Mouse (Mus musculus) lung, embryonic 14.5 days (tissue): ENCODE data around the gene Fstl3. TPM values are rescaled to one million over a fixed set of nuclear protein-coding genes. Genes with fewer than 3 reads are reported as not detected.
"Not testable (repeated sequence)": the region's sequence is repeated elsewhere in the genome, so short reads cannot be mapped to it uniquely, and the experiment has no call there.

Source experiments
- ATAC-seq: fragments of 200-750 bp; cut with Nextera tagmentation; 2 replicates; pipeline ENCODE4 v1.8.0; 2017; ENCODE audit warnings: mild to moderate bottlenecking, moderate TSS enrichment, moderate library complexity; ENCODE audit not compliant: insufficient read depth
- DNase-seq: peaks from one replicate; pipeline ENCODE4 v3.0.0-alpha.2; 2015
- H3K27ac ChIP-seq: fragments of 300-500 bp; sonication (generic); 2 replicates; pipeline ENCODE4 v1.5.1; 2014; ENCODE audit warnings: low read depth, mild to moderate bottlenecking, moderate library complexity
- H3K27me3 ChIP-seq: fragments of 300-500 bp; sonication (generic); 2 replicates; pipeline ENCODE4 v1.6.1; 2014; ENCODE audit warnings: low read length, control low read depth; ENCODE audit not compliant: insufficient read depth
- H3K36me3 ChIP-seq: fragments of 300-500 bp; sonication (generic); 2 replicates; pipeline ENCODE4 v1.6.1; 2014; ENCODE audit warnings: control low read depth; ENCODE audit not compliant: insufficient read depth
- H3K4me1 ChIP-seq: fragments of 300-500 bp; sonication (generic); 2 replicates; pipeline ENCODE4 v1.6.1; 2014; ENCODE audit warnings: antibody characterized with exemption, control low read depth; ENCODE audit not compliant: insufficient read depth
- H3K4me2 ChIP-seq: fragments of 300-500 bp; sonication (generic); 2 replicates; pipeline ENCODE4 v1.6.1; 2014; ENCODE audit warnings: mild to moderate bottlenecking
- H3K4me3 ChIP-seq: fragments of 300-500 bp; sonication (generic); 2 replicates; pipeline ENCODE4 v1.5.1; 2014; ENCODE audit warnings: low read depth, low read length
- H3K9ac ChIP-seq: fragments of 300-500 bp; sonication (generic); 2 replicates; pipeline ENCODE4 v1.6.1; 2014
- H3K9me3 ChIP-seq: fragments of 300-500 bp; sonication (generic); 2 replicates; pipeline ENCODE4 v1.6.1; 2016; ENCODE audit warnings: low read depth, low read length, control low read depth
- CTCF ChIP-seq: IDR thresholded peaks from 2 replicates; pipeline ENCODE4 v1.5.1; 2016; ENCODE audit warnings: antibody characterized with exemption, low read depth
- WGBS: fragments of 180-500 bp; shearing (Covaris S2); extraction: QIAGEN DNeasy Blood & Tissue Kit; methylation state at CpG from one replicate; pipeline ENCODE4 v1.1.7; 2014; 5-methylcytosine and 5-hydroxymethylcytosine counted together
- polyA plus RNA-seq: library from polyadenylated mRNA; unstranded; fragments of >200 nt; fragmentation: Nextera tagmentation; extraction: Ambion mirVana; gene quantifications from 2 replicates; pipeline ENCODE4 v1.2.1, GENCODE M21; 2014

The Fstl3 gene
- polyA plus RNA-seq, 1 experiment from 2014 or later: 12.4 TPM

DNA sequence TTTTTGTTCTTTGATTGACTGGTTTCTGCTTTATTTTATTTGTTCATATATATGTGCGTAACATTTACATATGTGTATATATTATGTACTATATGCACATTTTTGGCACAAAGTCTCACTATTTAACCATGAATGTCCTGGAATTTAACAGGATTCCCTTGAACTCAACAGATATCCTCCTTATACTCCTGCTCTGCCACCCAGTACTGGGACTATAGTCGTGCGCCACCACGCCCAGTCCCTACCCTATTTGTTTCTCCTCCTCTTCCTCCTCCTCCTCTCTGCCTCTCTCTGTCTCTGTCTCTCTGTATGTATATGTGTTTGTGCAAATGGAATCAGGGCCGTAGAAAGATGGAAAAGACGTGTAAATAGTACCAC lies 30.3 kb upstream of the Fstl3 start:
- Histone ChIP-seq H3K9me3 (no peaks in the 10 kb centered on the region), H3K27me3 (no peaks in the 10 kb centered on the region), H3K27ac (no peak overlapping the region), H3K36me3 (peaks cover 21% of the 10 kb centered on the region), H3K9ac (peak overlapping the region; percentile 13; the same call in 1 of the 2 replicates), H3K4me2 (peak overlapping the region; percentile 73), H3K4me1 (no peaks in the 10 kb centered on the region), H3K4me3 (peak overlapping the region; percentile 60)
- TF ChIP-seq CTCF: no peak
- WGBS: 24% methylated on average over 6 of the region's 6 CpGs
- ATAC-seq (peak; percentile 64), DNase-seq (no peak)

DNA sequence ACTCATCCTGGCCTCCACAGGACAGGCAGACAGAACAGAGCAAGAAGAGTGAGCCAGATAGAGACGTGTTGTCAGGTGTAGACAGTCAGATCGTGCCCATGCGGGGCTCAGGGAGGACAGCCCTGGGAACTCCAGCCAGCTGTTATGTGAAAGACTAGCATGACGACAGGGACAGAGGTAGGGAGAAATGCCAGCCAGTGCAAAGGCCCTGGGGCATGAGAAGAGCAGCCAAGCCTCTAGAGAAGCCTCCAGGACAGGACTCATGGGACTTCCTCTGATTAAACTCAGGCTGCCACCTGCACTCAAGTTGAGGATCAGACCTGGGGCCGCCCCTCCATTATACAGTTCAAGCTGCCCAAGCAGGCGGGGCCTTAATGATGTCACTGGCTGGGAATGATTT lies 28.6 kb upstream of the Fstl3 start:
- Histone ChIP-seq H3K4me2 (no peak overlapping the region), H3K36me3 (peaks cover 6% of the 10 kb centered on the region; the same call in 1 of the 2 replicates), H3K4me1 (no peaks in the 10 kb centered on the region), H3K27ac (no peak overlapping the region), H3K27me3 (no peaks in the 10 kb centered on the region), H3K9ac (no peak overlapping the region), H3K4me3 (no peak overlapping the region), H3K9me3 (no peaks in the 10 kb centered on the region)
- TF ChIP-seq CTCF: no peak
- ATAC-seq (no peak), DNase-seq (no peak)
- WGBS: 73% methylated on average over 6 of the region's 6 CpGs

DNA sequence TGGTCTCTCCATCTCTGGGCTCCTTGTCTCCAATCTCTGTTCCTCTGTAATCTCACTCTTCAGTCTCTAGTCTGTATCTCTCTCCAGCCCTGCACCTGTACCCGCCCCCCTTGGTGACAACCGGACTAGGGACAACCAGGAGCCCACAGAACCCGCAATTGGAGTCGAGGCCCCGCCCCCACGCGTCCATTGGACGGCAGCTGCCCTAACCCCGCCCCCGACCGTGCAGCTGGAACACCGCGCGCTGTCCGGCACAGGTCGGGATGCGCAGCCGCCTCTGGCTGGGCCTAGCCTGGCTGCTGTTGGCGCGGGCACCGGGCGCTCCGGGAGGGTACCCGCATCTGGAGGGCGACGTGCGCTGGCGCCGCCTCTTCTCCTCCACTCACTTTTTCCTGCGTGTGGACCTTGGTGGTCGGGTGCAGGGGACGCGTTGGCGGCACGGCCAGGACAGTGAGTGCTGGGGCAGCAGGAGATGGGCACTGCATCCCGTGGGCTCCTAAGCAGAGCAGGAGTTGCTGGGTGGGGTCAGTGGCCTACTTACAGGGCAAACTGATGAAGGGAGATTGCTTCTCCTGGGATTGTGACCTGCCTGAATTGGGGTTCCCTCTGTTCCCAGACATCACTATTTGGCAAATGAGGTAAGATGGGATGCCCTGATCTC lies 22.1 kb upstream of the Fstl3 start, which contains the start of gene Fgf22:
Gene Fgf22, plus strand, starts transcription at position 221 of the 661 bp plus-strand sequence.
- Histone ChIP-seq H3K9me3 (no peaks in the 10 kb centered on the region), H3K4me2 (peak within 1 kb of the TSS; percentile 60), H3K36me3 (peaks cover 38% of the 10 kb centered on the region), H3K4me3 (peak within 1 kb of the TSS; percentile 20), H3K27ac (no peak within 1 kb of the TSS), H3K4me1 (peaks cover 5% of the 10 kb centered on the region; the same call in 1 of the 2 replicates), H3K9ac (peak within 1 kb of the TSS; percentile 32), H3K27me3 (no peaks in the 10 kb centered on the region)
- WGBS: 2% methylated on average over 36 of the region's 36 CpGs
- DNase-seq (peak; percentile 72), ATAC-seq (peak; percentile 85)
- TF ChIP-seq CTCF: no peak

- WGBS: 76% methylated on average over 3 of the region's 3 CpGs
- H3K27me3 ChIP-seq: no peaks in the 10 kb centered on the region
- no peak overlapping the region for H3K9ac ChIP-seq
- peaks cover 46% of the 10 kb centered on the region for H3K36me3 ChIP-seq
- DNase-seq: no peak
- no peak for ATAC-seq
- peaks cover 5% of the 10 kb centered on the region; the same call in 1 of the 2 replicates for H3K4me1 ChIP-seq
- no peak overlapping the region for H3K27ac ChIP-seq
- H3K4me3 ChIP-seq: no peak overlapping the region
- H3K4me2 ChIP-seq: no peak overlapping the region
- no peaks in the 10 kb centered on the region for H3K9me3 ChIP-seq
- no peak for TF ChIP-seq CTCF
Measured at GRCm38 (mm10) chr10:79755854-79756253, 21.2 kb upstream of the Fstl3 start.

GRCm38 (mm10) chr10:79756660-79757059 lies 20.4 kb upstream of the Fstl3 start:
- no peak for DNase-seq
- H3K4me2 ChIP-seq: no peak overlapping the region
- 83% methylated on average over 24 of the region's 24 CpGs for WGBS
- no peak overlapping the region for H3K4me3 ChIP-seq
- no peak for TF ChIP-seq CTCF
- H3K9me3 ChIP-seq: no peaks in the 10 kb centered on the region
- H3K27ac ChIP-seq: no peak overlapping the region
- H3K4me1 ChIP-seq: peaks cover 5% of the 10 kb centered on the region; the same call in 1 of the 2 replicates
- no peaks in the 10 kb centered on the region for H3K27me3 ChIP-seq
- H3K9ac ChIP-seq: no peak overlapping the region
- peaks cover 55% of the 10 kb centered on the region for H3K36me3 ChIP-seq
- no peak for ATAC-seq

DNA sequence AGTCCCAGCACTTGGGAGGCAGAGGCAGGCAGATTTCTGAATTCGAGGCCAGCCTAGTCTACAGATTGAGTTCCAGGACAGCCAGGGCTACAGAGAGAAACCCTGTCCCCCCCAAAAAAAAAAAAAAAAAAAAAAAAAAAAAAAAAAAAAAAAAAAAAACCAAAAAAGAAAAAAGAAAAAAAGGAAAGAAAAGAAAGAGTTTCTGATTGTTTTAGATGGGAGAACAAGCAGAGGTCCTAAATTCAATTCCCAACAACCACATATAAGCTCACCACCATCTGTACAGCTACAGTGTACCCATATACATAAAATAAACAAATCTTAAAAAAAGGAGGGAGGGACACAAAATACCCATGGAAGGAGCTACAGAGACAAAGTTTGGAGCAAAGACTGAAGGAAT lies 17.4 kb upstream of the Fstl3 start:
- not testable (repeated sequence) for ATAC-seq, H3K4me2 ChIP-seq, H3K9ac ChIP-seq, H3K4me3 ChIP-seq, H3K27me3 ChIP-seq, DNase-seq, H3K4me1 ChIP-seq, H3K27ac ChIP-seq, H3K9me3 ChIP-seq
- H3K36me3 ChIP-seq: peaks cover 68% of the 10 kb centered on the region
- WGBS: 100% methylated on average over 1 of the region's 1 CpGs

GRCm38 (mm10) chr10:79760603-79761143 lies 16.4 kb upstream of the Fstl3 start:
- H3K27me3 ChIP-seq: no peaks in the 10 kb centered on the region
- peaks cover 68% of the 10 kb centered on the region for H3K36me3 ChIP-seq
- no peak overlapping the region for H3K9ac ChIP-seq
- WGBS: 88% methylated on average over 11 of the region's 11 CpGs
- TF ChIP-seq CTCF: no peak
- H3K4me2 ChIP-seq: no peak overlapping the region
- no peak for DNase-seq
- H3K4me3 ChIP-seq: no peak overlapping the region
- no peak overlapping the region for H3K27ac ChIP-seq
- ATAC-seq: no peak
- H3K4me1 ChIP-seq: peaks cover 5% of the 10 kb centered on the region
- no peaks in the 10 kb centered on the region for H3K9me3 ChIP-seq
